Mouse (Mus musculus): ENCODE measurements around the gene Nxn. TPM values are rescaled to one million over a fixed set of nuclear protein-coding genes. Genes with fewer than 3 reads are reported as not detected.
"Not testable (repeated sequence)": the region's sequence is repeated elsewhere in the genome, so short reads cannot be mapped to it uniquely, and the experiment has no call there.

The Nxn gene
- total RNA-seq, 1 experiment from 2014 or later: 4.2 TPM

- no peak for ATAC-seq (ENCODE audit: extremely low read depth, insufficient number of reproducible peaks, low FRiP score, poor library complexity, severe bottlenecking)
These were observed 145.0 kb downstream of the Nxn start for GRCm38 (mm10) chr11:76253918-76254264.

GRCm38 (mm10) chr11:76253145-76253917 lies 145.6 kb downstream of the Nxn start:
- ATAC-seq (ENCODE audit: extremely low read depth, insufficient number of reproducible peaks, low FRiP score, poor library complexity, severe bottlenecking): peak; percentile 86

- no peak for ATAC-seq (ENCODE audit: extremely low read depth, insufficient number of reproducible peaks, low FRiP score, poor library complexity, severe bottlenecking)
These were observed 146.9 kb downstream of the Nxn start for GRCm38 (mm10) chr11:76252036-76252435.

- no peak for ATAC-seq (ENCODE audit: extremely low read depth, insufficient number of reproducible peaks, low FRiP score, poor library complexity, severe bottlenecking)
These were observed 151.7 kb downstream of the Nxn start for GRCm38 (mm10) chr11:76247239-76247638.

GRCm38 (mm10) chr11:76246439-76246838 lies 152.5 kb downstream of the Nxn start:
- no peak for ATAC-seq (ENCODE audit: extremely low read depth, insufficient number of reproducible peaks, low FRiP score, poor library complexity, severe bottlenecking)

GRCm38 (mm10) chr11:76243811-76244546 lies 155.0 kb downstream of the Nxn start:
- no peak for ATAC-seq (ENCODE audit: extremely low read depth, insufficient number of reproducible peaks, low FRiP score, poor library complexity, severe bottlenecking)

- ATAC-seq (ENCODE audit: extremely low read depth, insufficient number of reproducible peaks, low FRiP score, poor library complexity, severe bottlenecking): peak; percentile 86
These were observed 155.8 kb downstream of the Nxn start, which contains the start of the genes Mrm3 and Glod4 for GRCm38 (mm10) chr11:76242901-76243810. Mrm3 (plus strand) TSS chr11:76243715. Glod4 (minus strand) TSS chr11:76243725.

GRCm38 (mm10) chr11:76239750-76240149 lies 159.2 kb downstream of the Nxn start:
- no peak for ATAC-seq (ENCODE audit: extremely low read depth, insufficient number of reproducible peaks, low FRiP score, poor library complexity, severe bottlenecking)

- ATAC-seq (ENCODE audit: extremely low read depth, insufficient number of reproducible peaks, low FRiP score, poor library complexity, severe bottlenecking): no peak
These were observed 162.8 kb downstream of the Nxn start for GRCm38 (mm10) chr11:76236136-76236535.

- ATAC-seq (ENCODE audit: extremely low read depth, insufficient number of reproducible peaks, low FRiP score, poor library complexity, severe bottlenecking): no peak
These were observed 173.9 kb downstream of the Nxn start for GRCm38 (mm10) chr11:76225051-76225450.

GRCm38 (mm10) chr11:76224631-76225030 lies 174.3 kb downstream of the Nxn start:
- ATAC-seq (ENCODE audit: extremely low read depth, insufficient number of reproducible peaks, low FRiP score, poor library complexity, severe bottlenecking): no peak

GRCm38 (mm10) chr11:76217390-76217800 lies 181.5 kb downstream of the Nxn start, which contains the start of the genes Dbil5 and Gemin4:
Dbil5 (plus strand) TSS chr11:76217608.
Gemin4 (minus strand) TSS chr11:76217664.
- peak; percentile 96 for ATAC-seq (ENCODE audit: extremely low read depth, insufficient number of reproducible peaks, low FRiP score, poor library complexity, severe bottlenecking)

- no peak for ATAC-seq (ENCODE audit: extremely low read depth, insufficient number of reproducible peaks, low FRiP score, poor library complexity, severe bottlenecking)
These were observed 182.1 kb downstream of the Nxn start for GRCm38 (mm10) chr11:76216681-76217389.

- ATAC-seq (ENCODE audit: extremely low read depth, insufficient number of reproducible peaks, low FRiP score, poor library complexity, severe bottlenecking): no peak
These were observed 182.8 kb downstream of the Nxn start for GRCm38 (mm10) chr11:76216049-76216540.

- ATAC-seq (ENCODE audit: extremely low read depth, insufficient number of reproducible peaks, low FRiP score, poor library complexity, severe bottlenecking): no peak
These were observed 183.9 kb downstream of the Nxn start for GRCm38 (mm10) chr11:76215011-76215410.

GRCm38 (mm10) chr11:76213841-76214240 lies 185.1 kb downstream of the Nxn start:
- ATAC-seq (ENCODE audit: extremely low read depth, insufficient number of reproducible peaks, low FRiP score, poor library complexity, severe bottlenecking): no peak

- ATAC-seq (ENCODE audit: extremely low read depth, insufficient number of reproducible peaks, low FRiP score, poor library complexity, severe bottlenecking): not testable (repeated sequence)
These were observed 187.3 kb downstream of the Nxn start for GRCm38 (mm10) chr11:76211595-76211994.

- no peak for ATAC-seq (ENCODE audit: extremely low read depth, insufficient number of reproducible peaks, low FRiP score, poor library complexity, severe bottlenecking)
These were observed 188.5 kb downstream of the Nxn start for GRCm38 (mm10) chr11:76210228-76210985.

Measured in neutrophil, adult 5-6 weeks (primary cell).